Mouse (Mus musculus) midbrain, postnatal 0 days (tissue): ENCODE data around the gene Gm10670. TPM values are rescaled to one million over a fixed set of nuclear protein-coding genes. Genes with fewer than 3 reads are reported as not detected.
"Not testable (repeated sequence)": the region's sequence is repeated elsewhere in the genome, so short reads cannot be mapped to it uniquely, and the experiment has no call there.

Source experiments
- ATAC-seq: fragments of 200-750 bp; cut with Nextera tagmentation; 2 replicates; pipeline ENCODE4 v1.8.0; 2017; ENCODE audit warnings: moderate number of reproducible peaks, mild to moderate bottlenecking, moderate TSS enrichment, moderate library complexity; ENCODE audit not compliant: low FRiP score
- DNase-seq: peaks from one replicate; pipeline ENCODE4 v3.0.0-alpha.2; 2015; ENCODE audit warnings: low spot score
- H3K27ac ChIP-seq: fragments of 300-500 bp; sonication (generic); 2 replicates; pipeline ENCODE4 v1.5.1; 2014; ENCODE audit warnings: low read depth, mild to moderate bottlenecking, low read length, mixed read lengths
- H3K27me3 ChIP-seq: fragments of 300-500 bp; sonication (generic); 2 replicates; pipeline ENCODE4 v1.6.1; 2014; ENCODE audit warnings: low read length, control low read depth, mixed read lengths; ENCODE audit not compliant: insufficient read depth
- H3K36me3 ChIP-seq: fragments of 300-500 bp; sonication (generic); 2 replicates; pipeline ENCODE4 v1.6.1; 2014; ENCODE audit warnings: low read length, control low read depth, mixed read lengths; ENCODE audit not compliant: insufficient read depth
- H3K4me1 ChIP-seq: fragments of 300-500 bp; sonication (generic); 2 replicates; pipeline ENCODE4 v1.6.1; 2014; ENCODE audit warnings: mild to moderate bottlenecking, control low read depth, antibody characterized with exemption, low read length, mixed read lengths; ENCODE audit not compliant: insufficient read depth
- H3K4me2 ChIP-seq: fragments of 300-500 bp; sonication (generic); 2 replicates; pipeline ENCODE4 v1.6.1; 2014; ENCODE audit warnings: low read depth, mild to moderate bottlenecking, low read length, mixed read lengths; ENCODE audit not compliant: poor library complexity, severe bottlenecking
- H3K4me3 ChIP-seq: fragments of 300-500 bp; sonication (generic); 2 replicates; pipeline ENCODE4 v1.5.1; 2014; ENCODE audit warnings: low read depth, mild to moderate bottlenecking, low read length, moderate library complexity
- H3K9ac ChIP-seq: fragments of 300-500 bp; sonication (generic); replicated peaks from 2 replicates; pipeline ENCODE4 v1.6.1; 2014; ENCODE audit warnings: mild to moderate bottlenecking, low read length, moderate library complexity, mixed read lengths; ENCODE audit not compliant: poor library complexity, severe bottlenecking
- H3K9me3 ChIP-seq: fragments of 300-500 bp; sonication (generic); 2 replicates; pipeline ENCODE4 v1.6.1; 2016; ENCODE audit warnings: low read length, control low read depth
- WGBS: fragments of 180-500 bp; shearing (Covaris S2); extraction: QIAGEN DNeasy Blood & Tissue Kit; methylation state at CpG from one replicate; pipeline ENCODE4 v1.1.7; 2014; 5-methylcytosine and 5-hydroxymethylcytosine counted together
- polyA plus RNA-seq: library from polyadenylated mRNA; unstranded; fragments of >200 nt; fragmentation: Nextera tagmentation; extraction: Ambion mirVana; gene quantifications from 2 replicates; pipeline ENCODE4 v1.2.1, GENCODE M21; 2015
- total RNA-seq: library from RNA; depleted of rRNA; stranded (reverse); fragments of >200 nt; gene quantifications from 2 replicates; pipeline ENCODE4 v1.2.3, GENCODE M21; 2014; rRNA removed

Gm10670 gene
- not detected in 2 replicates for total RNA-seq
- polyA plus RNA-seq, result not detected in 2 replicates

- WGBS, result no CpG with 5 or more reads among the region's 5 CpGs
- not testable (repeated sequence) for H3K27ac ChIP-seq, H3K4me2 ChIP-seq, H3K27me3 ChIP-seq, H3K9ac ChIP-seq, ATAC-seq, H3K4me1 ChIP-seq, H3K36me3 ChIP-seq, H3K4me3 ChIP-seq, H3K9me3 ChIP-seq, DNase-seq
Observed at GRCm38 (mm10) chr7:20474825-20475224, at the start of gene Gm10670. TSS of gene Gm10670 (minus strand) at chr7:20474925.

DNA sequence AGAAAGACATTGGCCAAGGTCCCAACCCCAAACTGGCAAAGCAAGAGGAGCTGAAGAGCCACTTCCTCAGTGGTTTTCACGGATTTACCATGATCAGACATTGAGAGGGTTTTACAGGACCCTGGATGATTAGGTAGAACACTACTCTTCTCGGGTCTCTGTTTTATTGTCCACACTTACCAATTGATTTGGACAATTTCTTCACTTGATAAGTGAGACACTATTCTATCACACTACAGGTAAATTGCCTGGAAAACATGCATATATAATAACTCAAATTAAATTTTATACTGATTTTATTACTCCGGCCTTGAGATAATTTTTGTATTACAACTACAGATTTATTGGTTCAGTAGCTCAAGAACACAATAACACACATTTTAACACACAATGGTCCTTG lies 35.7 kb upstream of the Gm10670 start, which contains the start of gene Vmn1r103:
Gene Vmn1r103 (minus strand): TSS at position 101 of the 400 bp plus-strand sequence.
- not testable (repeated sequence) for H3K9me3 ChIP-seq, H3K27me3 ChIP-seq, H3K9ac ChIP-seq, H3K4me2 ChIP-seq, ATAC-seq, H3K4me3 ChIP-seq, H3K36me3 ChIP-seq, DNase-seq, H3K4me1 ChIP-seq, H3K27ac ChIP-seq
- WGBS, result no CpG with 5 or more reads among the region's 3 CpGs

- not testable (repeated sequence) for H3K9ac ChIP-seq, H3K4me1 ChIP-seq, H3K4me3 ChIP-seq, H3K36me3 ChIP-seq, H3K27me3 ChIP-seq, H3K4me2 ChIP-seq, ATAC-seq, H3K27ac ChIP-seq, DNase-seq, H3K9me3 ChIP-seq
- WGBS, result no CpG with 5 or more reads among the region's 2 CpGs
Observed at GRCm38 (mm10) chr7:20442493-20442892, 32.2 kb downstream of the Gm10670 start, which contains the start of gene Vmn1r101. TSS of gene Vmn1r101 (minus strand) at chr7:20442593.

Other genes starting within 250 kb of the Gm10670 start
- not detected in 2 replicates for gene Gm4498, start 241.1 kb downstream of the Gm10670 start, total RNA-seq
- not detected in 2 replicates for gene Gm4498, start 241.1 kb downstream of the Gm10670 start, polyA plus RNA-seq
- gene Gm5890, start 212.1 kb downstream of the Gm10670 start, total RNA-seq, result not detected in 2 replicates
- gene Gm5890, start 212.1 kb downstream of the Gm10670 start, polyA plus RNA-seq, result not detected in 2 replicates
- not detected in 2 replicates for gene Gm4133, start 140.9 kb downstream of the Gm10670 start, total RNA-seq
- gene Gm4133, start 140.9 kb downstream of the Gm10670 start, polyA plus RNA-seq, result not detected in 2 replicates
- gene Gm5728, start 99.5 kb downstream of the Gm10670 start, total RNA-seq, result not detected in 2 replicates
- not detected in 2 replicates for gene Gm5728, start 99.5 kb downstream of the Gm10670 start, polyA plus RNA-seq
- not detected in 2 replicates for gene Vmn1r100, start 57.0 kb downstream of the Gm10670 start, total RNA-seq
- gene Vmn1r100, start 57.0 kb downstream of the Gm10670 start, polyA plus RNA-seq, result not detected in 2 replicates
- gene Vmn1r101, start 32.3 kb downstream of the Gm10670 start, total RNA-seq, result not detected in 2 replicates
- gene Vmn1r101, start 32.3 kb downstream of the Gm10670 start, polyA plus RNA-seq, result not detected in 2 replicates
- gene Vmn1r103, start 35.6 kb upstream of the Gm10670 start, total RNA-seq, result not detected in 2 replicates
- gene Vmn1r103, start 35.6 kb upstream of the Gm10670 start, polyA plus RNA-seq, result not detected in 2 replicates
- gene Vmn1r104, start 58.9 kb upstream of the Gm10670 start, total RNA-seq, result not detected in 2 replicates
- not detected in 2 replicates for gene Vmn1r104, start 58.9 kb upstream of the Gm10670 start, polyA plus RNA-seq
- gene Gm5726, start 70.8 kb upstream of the Gm10670 start, total RNA-seq, result not detected in 2 replicates
- gene Gm5726, start 70.8 kb upstream of the Gm10670 start, polyA plus RNA-seq, result not detected in 2 replicates
- not detected in 2 replicates for gene Gm4141, start 101.3 kb upstream of the Gm10670 start, total RNA-seq
- gene Gm4141, start 101.3 kb upstream of the Gm10670 start, polyA plus RNA-seq, result not detected in 2 replicates
- not detected in 2 replicates for gene Gm4513, start 124.1 kb upstream of the Gm10670 start, total RNA-seq
- not detected in 2 replicates for gene Gm4513, start 124.1 kb upstream of the Gm10670 start, polyA plus RNA-seq
- gene Vmn1r107, start 194.0 kb upstream of the Gm10670 start, total RNA-seq, result not detected in 2 replicates
- not detected in 2 replicates for gene Vmn1r107, start 194.0 kb upstream of the Gm10670 start, polyA plus RNA-seq
- not detected in 2 replicates for gene Vmn1r111, start 228.3 kb upstream of the Gm10670 start, total RNA-seq
- gene Vmn1r111, start 228.3 kb upstream of the Gm10670 start, polyA plus RNA-seq, result not detected in 2 replicates